Mouse (Mus musculus): ENCODE data around the gene Obp2a.
"Not testable (repeated sequence)": the region's sequence is repeated elsewhere in the genome, so short reads cannot be mapped to it uniquely, and the experiment has no call there.

The Obp2a gene

DNA sequence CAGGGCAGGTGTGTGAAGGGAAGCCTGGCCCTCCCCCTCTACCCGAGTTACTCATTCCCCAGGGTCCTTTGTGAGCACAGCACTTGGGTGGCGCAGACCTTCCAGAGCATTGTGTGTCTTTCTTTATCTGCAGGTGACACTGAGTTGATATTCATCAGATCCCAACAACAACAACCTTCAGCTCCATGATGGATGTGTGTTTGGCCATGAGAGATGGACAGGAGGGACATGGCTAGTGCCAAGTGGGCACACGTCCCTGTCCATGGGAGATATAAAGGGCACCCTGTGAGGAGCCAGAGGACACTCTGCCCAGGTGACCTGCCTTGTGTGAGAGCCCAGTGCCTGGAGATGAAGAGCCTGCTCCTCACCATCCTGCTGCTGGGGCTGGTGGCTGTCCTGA is at the start of gene Obp2a:
Obp2a (plus strand) TSS at position 301 of the 400 bp plus-strand sequence.
- not testable (repeated sequence) for DNase-seq (ENCODE audit: low spot score)

DNA sequence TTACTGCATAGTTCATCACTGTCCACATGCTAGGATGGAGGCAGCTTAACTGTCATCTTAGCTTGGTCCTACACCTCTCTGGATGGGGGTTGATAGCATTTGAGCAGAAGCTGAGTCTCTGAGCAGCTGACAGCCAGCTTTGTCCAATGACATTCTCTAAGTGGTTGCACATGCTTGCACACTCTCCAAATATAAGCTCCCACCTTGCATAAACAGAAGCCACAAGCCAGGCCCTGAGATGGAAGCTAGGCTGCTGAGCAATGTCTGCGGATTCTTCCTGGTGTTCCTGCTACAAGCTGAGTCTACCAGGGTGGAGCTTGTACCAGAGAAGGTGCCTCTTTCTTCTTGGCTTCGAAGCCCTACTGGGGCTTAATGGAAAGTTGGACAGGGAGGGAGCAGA is 46.9 kb upstream of the Obp2a start, which contains the start of gene Lcn8:
Lcn8 (plus strand) TSS at position 219 of the 400 bp plus-strand sequence.
- no peak for DNase-seq (ENCODE audit: low spot score)

DNA sequence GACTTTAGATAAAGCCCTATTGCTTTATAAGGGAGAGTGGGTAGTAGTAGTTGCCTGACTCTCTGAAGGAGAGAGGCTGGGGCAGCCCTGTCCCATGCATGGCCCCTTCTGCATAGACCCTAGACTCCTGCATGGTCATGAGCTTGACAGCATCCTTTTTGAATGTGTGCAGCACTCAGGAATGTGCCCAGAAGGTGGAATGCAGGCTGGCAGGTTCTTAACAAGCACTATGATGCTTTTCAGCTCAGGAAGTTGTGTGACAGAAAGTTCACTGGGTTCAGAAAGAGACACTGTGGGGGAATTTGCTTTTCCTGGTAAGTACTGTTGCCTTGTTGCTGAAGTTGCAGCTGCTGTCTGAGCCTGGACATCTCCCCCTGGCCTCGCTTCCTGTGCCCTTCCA is 45.3 kb upstream of the Obp2a start:
- no peak for DNase-seq (ENCODE audit: low spot score)

DNA sequence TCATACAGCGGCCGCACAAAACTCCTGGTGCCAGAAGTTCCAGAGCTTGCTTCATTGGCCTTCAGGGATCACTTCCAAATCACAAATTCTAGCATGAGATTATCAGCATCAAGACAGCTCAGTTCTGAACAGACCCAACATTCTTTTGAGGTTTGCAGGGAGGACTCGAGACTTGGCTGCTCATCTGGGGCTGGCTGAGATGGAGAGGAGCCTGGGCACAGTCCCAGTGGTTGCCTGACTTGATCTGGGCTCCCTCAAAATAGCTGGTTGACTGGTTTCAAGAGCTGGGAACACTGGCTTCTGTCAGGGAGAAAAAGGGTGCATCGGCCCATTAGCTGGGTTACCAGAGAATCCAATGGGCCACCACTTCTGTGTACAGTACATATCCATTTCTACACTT is 43.2 kb upstream of the Obp2a start:
- no peak for DNase-seq (ENCODE audit: low spot score)

DNA sequence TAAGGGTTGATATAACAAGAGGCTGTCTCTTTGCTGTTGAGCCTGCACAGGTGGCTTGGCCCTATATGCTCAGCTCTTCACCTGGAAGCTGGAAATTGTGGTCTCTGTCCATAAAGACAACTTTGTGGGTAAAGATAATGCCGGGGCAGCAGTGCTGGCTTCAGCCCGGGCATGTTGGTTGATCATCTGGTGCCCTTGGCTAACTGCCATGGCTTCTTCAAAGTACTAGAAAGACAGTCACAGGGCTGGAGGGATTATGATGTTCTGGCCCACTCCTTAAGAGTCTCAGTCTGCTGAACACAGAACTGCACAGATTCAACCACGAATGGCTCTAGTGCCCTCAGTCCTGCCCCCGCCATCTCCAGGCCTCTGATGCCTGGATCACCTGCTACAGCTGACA is 42.6 kb upstream of the Obp2a start:
- no peak for DNase-seq (ENCODE audit: low spot score)

DNA sequence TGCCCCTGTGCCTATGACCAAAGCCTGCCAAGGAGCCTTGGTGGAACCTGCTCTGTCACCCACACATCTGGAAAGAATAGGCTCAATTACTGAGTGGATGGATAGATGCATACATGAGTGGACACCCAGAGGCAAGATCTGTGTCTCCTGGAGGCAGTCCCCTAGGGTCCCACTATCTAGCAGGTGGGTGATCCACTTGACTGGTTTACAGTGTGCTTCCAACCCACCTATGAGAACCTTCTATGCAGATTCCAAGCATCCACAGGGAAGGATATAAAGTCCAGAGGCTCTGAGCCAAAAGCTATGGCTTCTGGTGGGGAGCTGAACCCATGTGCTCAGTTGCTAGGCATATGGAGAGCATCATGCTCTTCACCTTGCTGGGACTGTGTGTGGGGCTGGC is 42.2 kb upstream of the Obp2a start, which contains the start of gene Lcn5:
Lcn5 (plus strand) TSS at position 301 of the 400 bp plus-strand sequence.
- no peak for DNase-seq (ENCODE audit: low spot score)

DNA sequence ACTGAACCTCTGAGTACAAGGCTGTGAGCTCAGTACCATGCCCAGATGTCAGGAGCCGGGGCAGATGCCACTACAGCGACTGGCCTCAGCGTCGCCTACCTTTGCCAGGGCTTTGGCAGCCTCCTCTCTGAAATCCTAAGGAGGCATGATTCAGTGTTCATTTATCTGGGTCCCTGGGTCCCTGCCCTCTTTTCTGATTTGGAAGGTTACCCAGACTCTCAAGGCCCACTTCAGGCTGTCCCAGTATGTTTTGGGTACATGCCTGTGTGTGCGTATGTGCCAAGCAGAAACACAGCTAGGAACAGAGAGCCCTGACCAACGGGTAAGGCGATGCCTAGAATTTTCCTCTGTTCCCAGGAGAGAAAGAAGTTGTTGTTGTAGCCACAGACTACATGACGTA is 39.6 kb upstream of the Obp2a start:
- DNase-seq (ENCODE audit: low spot score): no peak

DNA sequence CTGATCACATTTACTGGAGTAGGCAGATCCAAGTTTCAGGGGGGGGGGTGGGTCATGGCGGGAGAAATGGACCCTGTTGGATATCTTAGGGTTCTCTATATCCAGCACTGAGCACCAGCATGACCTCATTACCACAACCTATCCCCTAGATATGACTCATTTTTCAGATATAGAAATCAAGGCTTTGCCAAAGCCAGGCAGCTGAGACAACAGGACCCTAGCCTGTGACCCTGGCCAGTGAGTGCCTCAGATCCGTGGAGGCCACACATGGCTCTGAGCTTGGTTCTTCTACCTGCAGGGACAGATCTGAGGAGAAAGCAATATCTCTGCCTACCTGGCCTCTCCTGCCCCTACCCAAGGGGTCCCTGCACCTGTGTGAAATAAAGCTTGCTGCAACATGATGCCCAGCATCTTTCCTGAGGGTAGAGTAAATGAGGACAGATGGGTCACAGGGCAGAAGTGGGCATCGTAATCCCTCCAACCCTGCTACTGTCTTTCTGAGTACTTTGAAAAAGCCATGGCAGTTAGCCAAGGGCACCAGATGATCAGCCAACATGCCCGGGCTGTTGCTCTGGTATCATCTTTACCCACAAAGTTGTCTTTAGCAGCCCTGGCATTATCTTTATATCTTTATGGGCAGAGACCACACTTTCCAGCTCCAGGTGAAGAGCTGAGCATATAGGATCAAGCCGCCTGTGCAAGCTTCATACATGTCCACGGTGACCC is 38.4 kb upstream of the Obp2a start:
- no peak for DNase-seq (ENCODE audit: low spot score)

DNA sequence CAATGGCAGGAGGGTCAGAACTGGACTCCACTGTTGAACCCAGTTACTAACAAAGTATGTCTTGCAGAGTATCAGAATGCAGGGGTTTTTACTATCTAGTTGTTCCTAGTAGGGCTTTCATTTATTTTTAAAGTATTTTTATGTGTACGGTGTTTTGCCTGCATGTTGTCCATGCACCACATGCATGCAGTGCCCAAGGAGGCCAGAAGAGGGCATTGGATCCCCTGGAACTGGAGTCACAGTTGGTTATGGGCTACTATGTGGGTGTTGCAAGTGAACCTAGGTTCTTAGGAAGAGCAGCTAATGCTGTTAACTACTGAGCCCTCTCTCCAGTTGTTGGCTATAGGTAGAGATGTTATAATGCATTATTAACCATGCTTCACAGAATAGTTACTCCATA is 36.3 kb upstream of the Obp2a start:
- DNase-seq (ENCODE audit: low spot score): peak; percentile 58

DNA sequence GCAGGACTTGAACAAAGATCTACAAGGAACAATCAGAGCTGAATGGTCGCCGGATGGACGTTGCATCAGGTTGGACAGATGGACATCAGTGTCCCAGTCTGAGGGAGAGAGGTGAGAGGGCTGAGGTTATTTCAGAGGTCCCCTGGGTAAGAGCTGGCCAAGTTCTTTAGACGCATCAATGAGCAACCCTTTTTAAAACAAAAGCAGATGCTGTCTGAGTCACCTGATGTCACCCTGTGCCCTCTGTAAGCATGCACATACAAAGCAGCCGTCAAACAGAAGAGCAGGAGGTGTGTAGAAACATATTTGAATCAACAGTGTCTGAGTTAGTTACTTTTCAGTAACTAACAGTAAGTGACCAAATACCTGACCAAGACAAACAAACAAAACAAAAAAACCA is 35.7 kb upstream of the Obp2a start:
- DNase-seq (ENCODE audit: low spot score): no peak

DNA sequence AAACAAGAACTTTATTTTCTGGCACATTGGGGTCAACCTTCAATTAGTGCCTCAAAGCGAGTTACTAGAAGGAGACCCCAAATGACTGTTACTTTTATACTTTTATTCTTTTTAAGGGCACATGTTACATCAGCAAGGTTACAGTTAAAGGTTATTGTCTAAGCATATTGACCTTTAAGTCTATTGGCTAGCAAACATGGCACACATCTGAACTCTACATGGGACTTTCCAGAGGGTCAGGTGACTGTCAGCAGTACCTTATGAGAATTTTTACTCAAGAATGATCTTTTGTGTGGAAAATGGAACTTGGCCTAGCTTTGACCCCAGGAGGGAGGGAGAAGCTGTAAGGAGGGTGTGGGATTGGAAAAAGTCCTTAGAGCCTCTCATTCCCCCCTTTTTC is 33.3 kb upstream of the Obp2a start:
- DNase-seq (ENCODE audit: low spot score): no peak

DNA sequence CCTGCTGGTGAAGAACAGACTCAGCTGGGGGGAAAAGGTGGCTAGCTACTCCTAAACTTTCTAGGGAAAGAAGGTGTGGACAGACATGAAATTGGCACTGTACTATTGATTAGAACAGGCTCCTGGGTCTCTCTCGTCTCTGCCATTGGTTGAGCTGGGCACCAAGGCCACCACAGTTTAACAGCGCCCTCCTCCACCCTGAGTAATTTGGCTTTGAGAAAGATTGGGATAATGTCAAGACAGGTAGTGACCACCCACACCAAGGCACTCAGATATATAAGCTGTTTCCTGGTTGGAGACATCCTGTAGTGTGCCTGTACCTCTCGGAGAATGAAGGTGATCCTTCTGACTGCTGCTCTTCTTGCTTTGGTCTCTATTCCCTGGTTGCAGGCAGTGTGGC is 23.4 kb upstream of the Obp2a start, which contains the start of gene Lcn6:
Lcn6 (plus strand) TSS at position 301 of the 400 bp plus-strand sequence.
- DNase-seq (ENCODE audit: low spot score): no peak

DNA sequence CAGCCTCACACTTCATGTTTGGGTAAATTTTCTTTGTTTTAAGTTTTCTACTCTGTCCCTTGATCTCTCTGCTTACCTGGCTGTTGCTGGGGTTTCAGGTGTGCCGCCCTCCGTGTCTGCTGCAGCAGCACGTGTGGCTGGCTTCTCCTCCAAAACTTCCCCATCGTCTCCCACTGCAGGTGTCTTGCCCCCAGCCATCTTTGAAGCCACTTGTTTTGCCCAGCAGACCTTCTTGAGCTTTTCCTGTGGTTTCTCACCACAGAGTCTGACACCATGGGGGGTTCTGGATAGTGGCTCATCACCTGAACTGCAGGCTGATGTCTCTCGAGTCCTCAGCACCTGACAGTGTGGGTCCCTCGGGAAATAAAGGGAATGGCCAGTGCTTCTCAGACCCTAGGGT is 20.3 kb upstream of the Obp2a start:
- DNase-seq (ENCODE audit: low spot score): no peak

DNA sequence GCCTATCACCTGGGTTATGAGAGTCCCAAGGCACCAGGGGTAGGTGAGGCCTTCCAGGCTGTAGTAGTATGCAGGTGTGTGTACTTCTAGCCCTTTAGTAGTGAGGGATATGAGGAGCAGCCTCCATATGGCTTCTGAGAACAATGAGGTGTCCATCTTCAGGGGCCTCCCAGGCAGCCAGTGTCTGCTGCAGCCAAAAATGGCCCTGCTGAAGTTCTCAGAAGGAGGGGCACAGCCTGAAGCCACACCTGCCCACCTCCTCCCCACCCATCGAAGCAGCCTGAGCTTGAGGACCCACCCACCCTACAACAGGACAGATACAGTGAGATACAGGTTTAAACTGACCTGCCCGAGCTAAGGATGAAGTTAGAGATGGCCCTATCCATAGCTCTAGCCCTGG is 17.4 kb upstream of the Obp2a start, which contains the start of gene Lcn10:
Lcn10 (plus strand) TSS at position 301 of the 400 bp plus-strand sequence.
- DNase-seq (ENCODE audit: low spot score): no peak

DNA sequence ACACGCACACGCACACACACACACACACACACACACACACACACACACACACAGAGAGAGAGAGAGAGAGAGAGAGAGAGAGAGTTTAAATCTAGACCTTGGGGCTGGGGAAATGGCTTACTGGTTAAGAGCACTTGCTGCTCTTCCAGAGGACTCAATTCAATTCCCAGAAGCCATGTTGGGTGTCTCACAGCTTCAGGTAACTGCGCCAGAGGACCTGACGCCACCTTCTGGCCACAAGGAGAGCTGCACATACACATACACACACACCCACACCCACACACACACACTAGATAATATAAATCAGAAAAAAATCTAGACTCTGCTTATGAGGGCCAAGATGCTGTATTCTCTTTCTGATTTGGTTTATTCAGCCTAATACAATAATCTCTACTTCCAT is 12.9 kb upstream of the Obp2a start:
- DNase-seq (ENCODE audit: low spot score): no peak

DNA sequence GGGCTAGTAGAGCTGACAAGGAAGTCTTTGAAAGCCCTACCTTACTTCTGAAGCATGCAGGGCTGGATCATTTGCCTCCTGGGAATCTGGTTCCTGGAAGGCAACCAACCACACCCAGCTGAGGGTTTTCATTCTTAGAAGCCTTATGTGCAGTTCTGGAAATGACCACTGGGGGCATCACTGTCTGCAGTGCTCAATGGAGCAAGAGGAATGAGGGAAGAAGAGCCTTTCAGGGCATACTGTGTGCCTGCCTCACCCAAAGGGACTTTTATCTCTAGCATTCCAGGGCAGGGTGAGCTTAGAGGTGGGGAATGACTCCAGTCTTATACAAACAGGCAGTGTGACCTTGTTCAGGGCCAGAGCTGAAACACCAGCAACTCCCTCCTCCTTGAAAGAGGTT is 5.2 kb upstream of the Obp2a start:
- peak; percentile 66 for DNase-seq (ENCODE audit: low spot score)

DNA sequence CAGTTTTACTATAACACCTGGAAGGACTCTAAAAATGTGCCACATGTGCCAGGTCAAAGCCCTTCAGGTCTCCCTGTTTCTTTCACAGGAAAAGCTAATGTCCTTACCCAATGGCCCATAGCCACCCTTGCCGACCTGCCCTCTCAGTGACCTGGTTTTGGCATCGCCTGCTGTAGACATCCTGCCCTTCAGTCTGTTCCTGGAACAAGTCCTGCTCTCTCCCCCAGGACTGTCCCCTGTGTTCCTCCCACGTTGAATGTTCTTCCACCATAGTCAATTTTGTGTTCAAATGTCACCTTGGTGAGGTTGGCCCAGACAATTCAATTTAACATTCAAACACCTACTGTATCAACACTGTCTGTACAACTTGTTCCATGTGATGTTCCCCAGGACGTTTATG is 2.9 kb upstream of the Obp2a start:
- DNase-seq (ENCODE audit: low spot score): no peak

DNA sequence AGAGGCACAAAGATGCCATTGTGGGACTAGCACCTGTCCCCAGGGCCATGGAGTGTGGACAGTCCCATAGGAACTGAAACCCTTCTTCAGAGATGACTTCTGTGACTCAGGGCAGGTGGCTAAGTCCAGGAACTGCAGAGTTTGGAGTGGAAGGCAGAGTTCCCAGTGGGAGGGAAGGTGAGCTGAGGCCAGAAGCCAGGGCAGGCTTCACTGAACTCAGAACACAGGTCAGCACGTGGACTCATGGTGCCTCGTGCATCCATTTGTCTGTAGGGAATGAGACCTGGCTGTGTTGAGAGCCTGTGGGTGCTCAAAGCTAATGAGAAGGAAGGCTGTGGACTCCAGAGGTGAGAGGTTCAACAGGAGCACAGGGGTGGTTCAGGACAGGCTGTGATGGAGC is 1.1 kb upstream of the Obp2a start:
- DNase-seq (ENCODE audit: low spot score): no peak

DNA sequence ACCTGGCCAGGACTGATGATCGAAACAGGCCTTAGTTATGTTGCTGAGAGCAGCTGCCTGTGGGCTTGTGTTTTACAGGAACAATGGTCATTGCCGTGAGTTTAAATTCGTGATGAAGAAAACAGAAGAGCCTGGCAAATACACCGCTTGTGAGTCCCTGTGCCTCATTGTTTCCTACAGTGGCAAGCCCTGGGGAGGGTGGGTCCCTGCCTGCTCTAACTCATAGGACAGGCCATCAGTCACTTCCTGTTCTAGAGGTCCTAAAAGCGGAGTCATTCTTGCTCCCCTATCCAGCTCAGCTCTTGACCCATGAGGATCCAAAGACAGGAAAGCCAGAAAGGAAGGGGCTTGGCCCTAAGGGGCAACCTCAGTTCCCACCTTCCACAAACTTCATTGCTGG is 1.2 kb downstream of the Obp2a start:
- DNase-seq (ENCODE audit: low spot score): no peak

DNA sequence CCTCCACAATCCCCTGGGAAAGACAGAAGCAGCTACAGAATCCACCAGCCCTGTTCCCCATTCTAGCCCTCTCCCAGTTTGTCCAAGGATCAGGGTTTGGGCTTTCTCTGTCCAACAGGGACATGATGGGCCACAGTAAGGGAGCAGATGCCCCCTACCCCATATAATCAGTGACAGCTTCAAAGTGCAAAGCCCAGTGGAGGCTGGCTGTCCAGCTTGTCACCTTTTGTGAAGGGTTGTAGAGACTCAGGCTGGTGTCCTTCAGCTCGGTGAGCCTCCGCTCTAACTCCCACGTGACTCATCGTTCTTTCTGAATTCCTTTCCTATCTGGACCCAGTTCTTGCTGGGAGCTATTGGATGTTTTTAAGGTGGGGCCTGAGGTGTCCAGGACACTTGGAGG is 3.9 kb downstream of the Obp2a start:
- no peak for DNase-seq (ENCODE audit: low spot score)

DNA sequence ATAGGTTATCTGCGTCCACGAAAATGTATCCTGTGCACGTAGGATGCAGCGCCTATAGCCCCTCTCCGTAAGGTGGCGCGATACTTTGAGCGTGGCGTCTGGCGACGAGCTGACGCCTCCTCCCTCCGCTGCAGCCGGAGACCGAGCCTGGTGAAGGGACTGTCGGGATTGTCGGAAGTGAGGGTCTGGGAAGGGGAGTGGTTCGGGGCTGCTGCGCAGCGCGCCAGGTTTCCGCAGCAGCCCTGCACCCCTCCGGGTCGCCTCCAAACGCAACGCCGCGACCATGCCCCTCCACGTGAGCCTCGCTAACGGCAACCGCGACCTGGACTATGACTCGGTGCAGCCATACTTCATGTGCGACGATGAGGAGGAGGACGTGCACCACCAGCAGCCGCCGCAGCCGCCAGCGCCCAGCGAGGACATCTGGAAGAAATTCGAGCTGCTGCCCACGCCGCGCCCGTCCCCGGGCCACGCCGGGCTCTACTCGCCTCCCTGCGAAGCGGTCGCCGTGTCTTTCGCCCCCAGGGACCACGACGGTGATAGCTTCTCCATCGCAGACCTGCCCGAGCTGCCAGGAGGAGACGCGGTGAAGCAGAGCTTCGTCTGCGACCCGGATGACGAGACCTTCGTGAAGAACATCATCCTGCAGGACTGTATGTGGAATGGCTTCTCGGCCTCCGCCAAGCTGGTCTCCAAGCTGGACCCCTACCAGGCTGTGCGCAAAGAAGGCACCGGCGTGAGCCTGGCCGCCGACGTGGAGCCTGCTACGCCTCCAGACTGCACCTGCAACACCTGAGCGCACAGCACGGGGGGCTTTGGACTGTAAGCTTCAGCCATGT is 7.0 kb downstream of the Obp2a start, which contains the start of gene Bmyc:
Bmyc (plus strand) TSS at position 97 of the 839 bp plus-strand sequence.
- peak; percentile 87 for DNase-seq (ENCODE audit: low spot score)

DNA sequence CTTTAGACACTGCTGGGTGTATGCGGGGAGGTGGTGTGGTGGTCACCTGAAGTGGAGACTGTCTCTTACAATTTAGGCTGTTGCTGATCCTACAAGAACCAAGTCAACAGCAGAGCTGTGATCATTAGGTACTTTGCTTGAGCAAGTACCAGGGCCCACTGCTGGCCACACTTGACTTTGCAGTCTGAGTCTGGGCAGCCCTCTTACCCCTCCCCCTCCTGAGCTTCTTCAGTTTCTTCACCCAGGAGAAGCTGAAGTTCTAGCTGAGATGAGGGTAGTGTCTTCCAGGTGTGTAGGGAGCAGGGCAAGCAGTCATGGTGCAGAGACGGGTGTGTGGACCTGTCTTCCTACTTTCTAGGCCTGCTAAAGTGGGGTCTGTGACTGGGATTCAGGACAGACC is 8.3 kb downstream of the Obp2a start:
- DNase-seq (ENCODE audit: low spot score): peak; percentile 56

DNA sequence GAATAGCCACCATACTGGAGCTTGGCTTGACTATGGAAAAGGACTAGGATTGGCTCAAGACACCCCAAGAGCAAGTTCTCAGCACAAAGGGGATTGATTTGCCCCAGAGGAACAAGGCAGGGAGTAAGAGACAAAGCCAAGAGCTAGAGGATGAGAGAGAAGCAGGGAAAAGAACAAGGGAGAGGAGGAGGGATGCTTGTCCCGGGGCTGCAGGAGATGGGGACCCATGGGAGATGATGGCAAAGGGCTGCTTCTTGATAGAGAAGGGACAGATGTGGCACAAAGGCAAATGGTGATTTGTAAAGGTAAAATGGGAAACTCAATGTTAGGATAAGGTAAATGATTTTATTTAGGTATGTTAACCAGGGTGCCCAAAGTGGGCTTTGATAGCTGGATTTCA is 9.2 kb downstream of the Obp2a start:
- not testable (repeated sequence) for DNase-seq (ENCODE audit: low spot score)

All from layer of hippocampus, adult 11-12 months (tissue).